Mouse (Mus musculus) kidney, adult 2 months (tissue): Measurements from ENCODE around the gene Sema3a. TPM values are rescaled to one million over a fixed set of nuclear protein-coding genes. Genes with fewer than 3 reads are reported as not detected.

Source experiments
- DNase-seq: peaks from one replicate; pipeline ENCODE4 v3.0.0; 2021
- H3K27ac ChIP-seq: fragments of 200-500 bp; 2 replicates; pipeline ENCODE4 v1.5.1; 2012; ENCODE audit warnings: low read depth, low read length, control low read depth, inconsistent platforms; ENCODE audit not compliant: insufficient read depth
- H3K27me3 ChIP-seq: fragments of 200-500 bp; replicated peaks from 2 replicates; pipeline ENCODE4 v1.6.1; 2012; ENCODE audit warnings: mild to moderate bottlenecking, moderate library complexity, low read length, inconsistent platforms; ENCODE audit not compliant: control insufficient read depth, insufficient read depth
- H3K36me3 ChIP-seq: fragments of 200-500 bp; 2 replicates; pipeline ENCODE4 v1.6.1; 2012; ENCODE audit warnings: mild to moderate bottlenecking, moderate library complexity, low read length, inconsistent platforms; ENCODE audit not compliant: control insufficient read depth, insufficient read depth
- H3K4me1 ChIP-seq: fragments of 200-500 bp; 2 replicates; pipeline ENCODE4 v1.6.1; 2011; ENCODE audit warnings: low read length; ENCODE audit not compliant: control insufficient read depth, insufficient read depth
- H3K4me3 ChIP-seq: fragments of 200-500 bp; 2 replicates; pipeline ENCODE4 v1.5.1; 2011; ENCODE audit warnings: mild to moderate bottlenecking, low read depth, low read length, control low read depth; ENCODE audit not compliant: insufficient read depth
- CTCF ChIP-seq: fragments of 200-500 bp; conservative IDR thresholded peaks from 2 replicates; pipeline ENCODE4 v1.5.1; 2011; ENCODE audit warnings: low read depth, mild to moderate bottlenecking, control low read depth, low read length, moderate library complexity, mixed read lengths; ENCODE audit not compliant: insufficient read depth, insufficient read length
- POLR2A ChIP-seq: fragments of 200-500 bp; IDR thresholded peaks from one replicate; pipeline ENCODE4 v1.6.1; 2011; ENCODE audit warnings: low read depth, low read length, control low read depth
- WGBS: fragments of 180-500 bp; shearing (Covaris S2); methylation state at CpG from one replicate; pipeline ENCODE4 v1.1.7; 2018; 5-methylcytosine and 5-hydroxymethylcytosine counted together
- polyA plus RNA-seq: library from polyadenylated mRNA; depleted of rRNA; stranded (reverse); fragments of >200 nt; gene quantifications from 2 replicates; pipeline ENCODE4 v1.2.3, GENCODE M21; 2012

Sema3a gene
- polyA plus RNA-seq, 1 experiment = 0.61 TPM

DNA sequence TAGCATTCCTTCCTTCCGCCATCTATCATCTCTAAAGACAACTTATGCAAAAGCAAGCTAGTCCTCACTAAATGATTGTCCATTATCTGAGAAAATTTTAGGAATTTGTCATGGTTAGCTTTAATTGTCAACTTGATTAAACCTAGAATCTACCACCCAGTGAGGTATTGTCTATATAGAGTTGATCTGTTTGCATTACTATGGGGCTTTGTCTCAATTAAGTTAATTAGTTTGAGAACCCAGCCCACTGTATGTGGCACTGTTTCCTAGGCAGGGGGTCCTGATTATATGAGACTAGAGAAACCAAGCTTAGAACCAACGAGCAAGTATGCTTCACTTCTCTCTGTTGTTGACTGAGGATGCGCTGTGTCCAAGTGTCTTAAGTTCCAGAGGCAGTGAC lies 194.9 kb downstream of the Sema3a start:
- H3K4me3 ChIP-seq = no peak overlapping the region
- H3K27ac ChIP-seq = no peak overlapping the region
- H3K4me1 ChIP-seq = no peaks in the 10 kb centered on the region
- DNase-seq = no peak
- TF ChIP-seq POLR2A = no peak
- TF ChIP-seq CTCF = no peak
- WGBS = 86% methylated on average over 3 of the region's 3 CpGs
- no peaks in the 10 kb centered on the region for H3K27me3 ChIP-seq
- no peaks in the 10 kb centered on the region for H3K36me3 ChIP-seq

DNA sequence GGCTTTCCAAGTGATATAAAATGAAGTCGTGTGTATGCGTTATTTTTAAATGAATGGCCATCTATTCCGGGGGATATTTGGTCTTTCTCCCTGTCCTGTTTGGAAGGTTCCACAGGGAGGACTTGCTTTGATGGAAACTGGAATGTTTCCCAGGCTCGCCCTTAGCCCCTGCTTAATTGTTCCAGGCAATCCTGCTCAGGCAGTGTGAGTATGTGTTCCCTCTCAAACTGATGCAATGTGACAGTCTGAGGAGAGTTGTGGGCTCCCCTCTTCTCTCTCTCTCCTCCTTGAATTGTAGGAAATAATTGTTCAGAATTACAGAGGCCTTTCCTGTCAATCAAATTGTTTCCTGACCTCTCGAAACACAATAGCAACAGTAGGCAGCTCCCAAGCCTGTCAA lies 202.1 kb downstream of the Sema3a start:
- Histone ChIP-seq H3K27me3 (no peaks in the 10 kb centered on the region), H3K36me3 (no peaks in the 10 kb centered on the region), H3K4me3 (no peak overlapping the region), H3K27ac (no peak overlapping the region), H3K4me1 (no peaks in the 10 kb centered on the region)
- WGBS = 60% methylated on average over 5 of the region's 5 CpGs
- DNase-seq = no peak
- TF ChIP-seq POLR2A (no peak), CTCF (no peak)

DNA sequence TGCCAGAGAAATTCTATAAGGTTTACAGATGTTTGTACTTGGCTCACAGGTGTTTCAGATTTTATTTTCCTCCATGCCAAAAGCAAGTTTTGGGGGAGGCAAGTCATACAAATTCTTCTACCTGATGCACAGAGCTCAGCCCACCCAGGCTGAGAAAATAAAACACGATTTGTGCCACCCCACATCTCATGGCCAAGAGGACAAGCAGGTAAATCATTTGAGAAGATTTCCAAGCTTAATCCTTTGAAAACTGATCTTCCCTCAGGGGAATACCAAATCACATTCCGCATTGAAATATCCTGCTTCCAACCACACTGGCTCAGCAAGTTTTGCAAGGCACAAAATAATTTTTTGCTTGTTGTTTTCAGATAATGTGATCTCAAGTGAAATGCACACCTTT lies 206.2 kb downstream of the Sema3a start:
- DNase-seq = no peak
- TF ChIP-seq POLR2A (no peak), CTCF (no peak)
- Histone ChIP-seq H3K36me3 (no peaks in the 10 kb centered on the region), H3K4me1 (no peaks in the 10 kb centered on the region), H3K27me3 (no peaks in the 10 kb centered on the region), H3K27ac (no peak overlapping the region), H3K4me3 (no peak overlapping the region)
- 32% methylated on average over 2 of the region's 2 CpGs for WGBS

DNA sequence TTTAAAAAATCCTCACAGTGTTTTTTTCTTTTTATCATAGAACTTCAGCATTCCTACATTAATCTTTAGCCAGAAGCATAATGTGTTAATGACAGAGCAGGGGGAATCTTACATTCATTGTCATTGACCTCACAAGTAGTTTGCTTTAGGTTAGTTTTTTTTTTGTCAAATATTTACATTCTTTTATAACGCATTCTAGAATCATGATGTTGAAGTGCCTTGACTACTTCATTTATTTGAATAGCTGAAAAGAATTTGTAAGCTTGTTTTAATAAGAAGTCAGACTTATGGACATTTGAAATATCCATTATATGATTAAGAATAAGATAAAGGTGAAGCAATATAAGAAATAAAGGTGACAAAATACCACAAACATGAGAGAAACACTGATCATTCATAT lies 212.5 kb downstream of the Sema3a start:
- WGBS = 66% methylated on average over 1 of the region's 1 CpGs
- H3K4me3 ChIP-seq = no peak overlapping the region

DNA sequence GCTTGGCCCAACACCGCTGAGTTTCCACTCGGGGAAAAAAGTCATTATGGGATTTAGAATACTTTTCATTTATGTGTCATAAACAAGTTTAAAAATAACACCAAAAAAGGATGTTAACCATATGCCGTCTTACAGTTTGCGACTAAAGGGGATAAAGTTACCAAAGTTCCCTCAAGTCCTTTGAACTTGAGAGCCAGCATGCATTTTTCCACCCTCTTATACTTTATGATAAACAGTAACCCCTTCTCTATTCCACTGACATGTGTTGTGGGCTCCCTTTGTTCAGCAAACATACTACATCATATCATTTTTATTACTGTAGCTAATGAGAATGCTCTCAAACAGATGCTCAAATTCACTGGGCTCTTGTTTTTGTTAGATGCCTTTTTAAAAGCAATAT lies 221.9 kb downstream of the Sema3a start:
- WGBS = 66% methylated on average over 4 of the region's 4 CpGs
- Histone ChIP-seq H3K27me3 (no peaks in the 10 kb centered on the region), H3K27ac (no peak overlapping the region), H3K4me3 (no peak overlapping the region), H3K36me3 (no peaks in the 10 kb centered on the region), H3K4me1 (no peaks in the 10 kb centered on the region)
- TF ChIP-seq CTCF = no peak
- TF ChIP-seq POLR2A = no peak
- no peak for DNase-seq

More for the DNA sequence above, 212.5 kb downstream of the Sema3a start:
- no peaks in the 10 kb centered on the region for H3K4me1 ChIP-seq
- TF ChIP-seq CTCF (no peak), POLR2A (no peak)
- H3K27me3 ChIP-seq = no peaks in the 10 kb centered on the region
- no peak overlapping the region for H3K27ac ChIP-seq
- no peak for DNase-seq
- H3K36me3 ChIP-seq = no peaks in the 10 kb centered on the region

DNA sequence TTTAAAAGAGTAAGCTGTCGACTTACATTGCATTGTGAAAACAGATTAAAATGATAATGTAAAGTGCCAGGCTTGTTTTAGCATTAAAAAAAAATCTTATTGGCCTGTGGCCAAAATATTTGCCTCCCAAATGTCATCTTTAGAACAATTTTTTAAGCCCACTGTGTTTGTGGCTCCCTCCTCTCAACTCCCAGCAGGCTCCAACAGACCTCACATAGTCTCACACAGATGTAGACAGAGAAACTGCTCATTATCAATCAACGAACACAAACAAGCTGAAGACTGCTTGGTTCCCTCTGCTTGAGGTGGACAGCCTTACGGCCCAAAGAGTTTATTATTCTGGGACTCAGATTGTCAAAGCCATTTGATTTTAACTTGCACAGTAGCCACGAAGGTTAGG lies 226.4 kb downstream of the Sema3a start:
- H3K36me3 ChIP-seq = no peaks in the 10 kb centered on the region

DNA sequence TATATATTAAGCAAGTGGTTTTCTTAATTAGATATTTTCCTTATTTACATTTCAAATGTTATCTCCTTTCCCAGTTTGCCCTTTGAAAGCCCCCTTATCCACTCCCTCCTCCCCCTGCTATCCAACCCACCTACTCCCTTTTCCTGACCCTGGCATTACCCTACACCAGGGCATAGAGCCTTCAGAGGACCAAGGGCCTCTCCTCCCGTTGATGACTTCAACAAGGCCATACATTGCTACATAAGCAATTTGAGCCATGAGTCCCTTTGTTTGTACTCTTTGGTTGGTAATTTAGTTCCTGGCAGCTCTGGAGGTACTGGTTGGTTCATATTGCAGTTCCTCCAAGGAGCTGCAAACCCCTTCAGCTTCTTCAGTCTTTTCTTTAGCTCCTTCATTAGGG lies 227.8 kb downstream of the Sema3a start:
- Histone ChIP-seq H3K27me3 (no peaks in the 10 kb centered on the region), H3K4me3 (no peak overlapping the region), H3K4me1 (no peaks in the 10 kb centered on the region), H3K27ac (no peak overlapping the region), H3K36me3 (no peaks in the 10 kb centered on the region)
- no peak for TF ChIP-seq POLR2A
- TF ChIP-seq CTCF = no peak
- no peak for DNase-seq
- WGBS = 38% methylated on average over 1 of the region's 1 CpGs

More for the DNA sequence above, 226.4 kb downstream of the Sema3a start:
- H3K4me1 ChIP-seq = no peaks in the 10 kb centered on the region
- H3K27me3 ChIP-seq = no peaks in the 10 kb centered on the region
- WGBS = 64% methylated on average over 4 of the region's 4 CpGs
- no peak overlapping the region for H3K4me3 ChIP-seq
- DNase-seq = no peak
- H3K27ac ChIP-seq = no peak overlapping the region
- TF ChIP-seq CTCF = no peak
- no peak for TF ChIP-seq POLR2A

DNA sequence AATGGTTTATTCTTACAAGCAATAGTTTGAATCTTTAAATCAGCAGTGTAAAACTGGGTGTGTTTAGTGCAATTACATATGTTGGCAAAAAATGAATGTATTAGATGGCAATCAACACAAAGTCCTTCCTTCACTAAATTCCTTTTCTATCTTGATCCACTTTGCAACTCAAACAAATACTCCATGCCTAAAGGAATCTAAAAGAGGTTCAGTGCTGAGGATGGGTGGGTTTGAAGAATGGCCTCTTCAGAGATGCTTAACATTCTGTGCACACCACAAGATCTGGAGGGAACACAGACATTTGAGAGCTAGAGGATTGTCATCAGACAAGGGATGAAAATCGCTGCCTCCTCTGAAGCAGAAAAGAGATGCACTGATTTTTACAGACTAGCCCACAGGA lies 228.3 kb downstream of the Sema3a start:
- DNase-seq = no peak
- no peak overlapping the region for H3K27ac ChIP-seq
- no peaks in the 10 kb centered on the region for H3K36me3 ChIP-seq
- TF ChIP-seq CTCF (no peak), POLR2A (no peak)
- 81% methylated on average over 1 of the region's 1 CpGs for WGBS
- no peaks in the 10 kb centered on the region for H3K27me3 ChIP-seq
- H3K4me1 ChIP-seq = no peaks in the 10 kb centered on the region
- no peak overlapping the region for H3K4me3 ChIP-seq
